Mouse (Mus musculus) ES-E14 (cell line): ENCODE data around the gene Rcan3.

Experiments
- CHD2 ChIP-seq: IDR thresholded peaks from 2 replicates; pipeline ENCODE4 v1.6.1; 2014; ENCODE audit warnings: mild to moderate bottlenecking, low read depth, low read length, inconsistent platforms
- HCFC1 ChIP-seq: IDR thresholded peaks from 2 replicates; pipeline ENCODE4 v1.6.1; 2012; ENCODE audit warnings: low read length, inconsistent platforms, borderline replicate concordance; ENCODE audit not compliant: insufficient read depth
- MAFK ChIP-seq: IDR thresholded peaks from 2 replicates; pipeline ENCODE4 v1.6.1; 2014; ENCODE audit warnings: mild to moderate bottlenecking, low read depth, low read length, inconsistent platforms; ENCODE audit not compliant: insufficient read depth
- ZC3H11A ChIP-seq: IDR thresholded peaks from 2 replicates; pipeline ENCODE4 v1.6.1; 2012; ENCODE audit warnings: low read depth, mild to moderate bottlenecking, inconsistent platforms, low read length, borderline replicate concordance
- ZNF384 ChIP-seq: IDR thresholded peaks from 2 replicates; pipeline ENCODE4 v1.6.1; 2012; ENCODE audit warnings: low read depth, low read length, inconsistent platforms

DNA sequence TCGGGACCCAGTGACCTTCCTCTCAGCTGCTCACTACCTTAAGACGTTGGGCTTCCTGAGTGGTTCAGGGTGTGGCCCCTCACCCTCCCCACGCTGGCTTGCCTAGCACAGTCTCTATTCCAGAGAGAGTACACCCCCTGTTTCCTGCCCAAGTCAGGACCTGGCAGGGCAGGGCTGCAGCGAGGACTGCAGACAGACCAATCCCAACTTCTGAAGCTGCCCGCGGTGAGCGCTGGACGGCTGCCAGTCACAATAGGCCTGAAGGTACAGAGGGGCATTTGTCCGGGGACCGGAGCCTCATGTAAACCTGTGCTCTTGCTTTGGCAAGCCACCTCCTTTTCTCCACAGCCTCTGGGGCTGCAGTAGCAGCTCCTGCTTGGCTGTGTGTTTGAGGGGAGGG, 48.0 kb downstream of the Rcan3 start:
- TF ChIP-seq ZC3H11A (no peak), CHD2 (no peak), HCFC1 (no peak), ZNF384 (no peak), MAFK (no peak)
